Mouse (Mus musculus): ENCODE measurements around the gene Hal.

DNA sequence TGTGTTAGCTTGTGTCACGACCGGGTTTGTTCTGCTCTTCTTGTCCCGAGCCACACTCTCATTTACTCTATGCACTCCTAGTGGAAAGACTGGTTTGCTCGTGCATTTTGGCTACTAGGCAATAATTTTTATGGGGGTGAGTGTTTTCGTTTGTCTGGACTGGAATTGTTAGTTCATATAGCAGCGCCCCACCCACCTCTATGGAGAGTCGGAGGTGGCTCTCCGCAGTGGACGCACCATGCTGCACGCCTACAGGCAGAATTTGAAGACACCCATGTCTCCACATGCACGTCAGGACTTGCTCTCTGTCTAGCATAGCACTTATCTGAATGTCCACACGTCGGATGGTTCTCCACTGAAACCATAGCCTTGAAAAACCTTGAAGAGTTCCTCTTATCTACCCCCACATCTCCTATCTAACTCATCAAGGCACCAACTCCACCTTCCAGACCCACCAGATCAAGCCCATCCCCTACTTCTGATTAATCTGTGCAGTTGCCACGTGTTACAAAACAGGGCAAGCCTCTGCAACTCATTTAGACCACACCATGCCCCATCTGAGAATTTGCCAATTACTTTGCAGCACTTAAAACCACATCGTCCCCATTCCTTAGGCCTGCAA is 21.1 kb downstream of the Hal start:
- TF ChIP-seq EP300 (IDR thresholded peaks at IDR 0.05; ENCODE audit: insufficient read depth, low read depth, low read length): no peak
- no peak for TF ChIP-seq POLR2A (IDR thresholded peaks at IDR 0.05; ENCODE audit: insufficient read depth, low read length)

All from ES-Bruce4 (cell line).